Mouse (Mus musculus): ENCODE results near the gene Tril. TPM values are rescaled to one million over a fixed set of nuclear protein-coding genes. Genes with fewer than 3 reads are reported as not detected.

Gene Tril
- polyA plus RNA-seq, 1 experiment from 2014 or later = 36.0 TPM

DNA sequence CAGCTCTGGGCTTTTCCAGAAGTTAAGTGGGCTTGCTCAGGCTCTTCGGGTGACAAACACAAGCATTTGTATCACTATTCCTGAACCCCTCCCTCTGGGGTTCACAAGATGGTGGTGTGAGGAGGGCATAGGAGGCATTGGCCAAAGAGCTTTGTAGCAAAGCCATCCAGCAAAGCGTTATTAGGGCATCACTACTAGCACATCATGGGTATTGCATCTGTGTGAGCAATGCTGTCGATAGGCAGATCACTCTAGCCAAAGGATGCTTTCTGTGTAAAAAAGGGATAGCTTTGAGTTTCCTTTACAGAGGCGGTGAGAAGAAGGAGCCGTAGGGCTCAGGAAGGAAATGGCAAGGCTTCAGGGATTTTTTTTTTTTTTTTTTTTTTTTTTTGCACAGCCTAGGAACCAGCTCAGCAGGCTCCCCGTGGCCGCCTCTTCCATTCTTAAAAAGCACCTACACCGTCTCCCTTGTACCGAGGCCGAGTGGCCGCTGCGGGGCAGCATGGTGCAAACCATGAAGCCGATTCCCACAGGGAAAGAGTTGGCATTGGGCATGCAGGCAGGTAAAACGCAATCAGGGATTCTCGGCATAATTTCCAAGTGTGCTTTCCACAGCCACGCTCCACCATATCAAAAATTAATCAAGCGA, 26.2 kb downstream of the Tril start:
- H3K27ac ChIP-seq (replicated peaks; ENCODE audit: low read depth, low read length) = no peak overlapping the region
- 13% methylated on average over 17 of the region's 17 CpGs for WGBS
- no peaks in the 10 kb centered on the region for H3K27me3 ChIP-seq (ENCODE audit: control insufficient read depth, insufficient read depth, low read length)
- ATAC-seq (replicated peaks; ENCODE audit: insufficient number of reproducible peaks, low FRiP score, low TSS enrichment, low read depth) (no peak; the same call in 1 of the 2 replicates), DNase-seq (ENCODE audit: low spot score) (peak; percentile 84)
- H3K4me2 ChIP-seq (ENCODE audit: low read depth, low read length) = peak overlapping the region; percentile 10; the same call in 1 of the 2 replicates
- no peak overlapping the region for H3K9ac ChIP-seq (replicated peaks; ENCODE audit: low read length)
- H3K9me3 ChIP-seq (replicated peaks; ENCODE audit: control insufficient read depth, low read length) = no peaks in the 10 kb centered on the region
- H3K4me3 ChIP-seq (ENCODE audit: low read depth, low read length) = no peak overlapping the region
- no peaks in the 10 kb centered on the region; the same call in 1 of the 2 replicates for H3K4me1 ChIP-seq (ENCODE audit: control insufficient read depth, insufficient read depth, low read length)
- no peaks in the 10 kb centered on the region for H3K36me3 ChIP-seq (replicated peaks; ENCODE audit: control insufficient read depth, insufficient read depth, low read depth, low read length)

DNA sequence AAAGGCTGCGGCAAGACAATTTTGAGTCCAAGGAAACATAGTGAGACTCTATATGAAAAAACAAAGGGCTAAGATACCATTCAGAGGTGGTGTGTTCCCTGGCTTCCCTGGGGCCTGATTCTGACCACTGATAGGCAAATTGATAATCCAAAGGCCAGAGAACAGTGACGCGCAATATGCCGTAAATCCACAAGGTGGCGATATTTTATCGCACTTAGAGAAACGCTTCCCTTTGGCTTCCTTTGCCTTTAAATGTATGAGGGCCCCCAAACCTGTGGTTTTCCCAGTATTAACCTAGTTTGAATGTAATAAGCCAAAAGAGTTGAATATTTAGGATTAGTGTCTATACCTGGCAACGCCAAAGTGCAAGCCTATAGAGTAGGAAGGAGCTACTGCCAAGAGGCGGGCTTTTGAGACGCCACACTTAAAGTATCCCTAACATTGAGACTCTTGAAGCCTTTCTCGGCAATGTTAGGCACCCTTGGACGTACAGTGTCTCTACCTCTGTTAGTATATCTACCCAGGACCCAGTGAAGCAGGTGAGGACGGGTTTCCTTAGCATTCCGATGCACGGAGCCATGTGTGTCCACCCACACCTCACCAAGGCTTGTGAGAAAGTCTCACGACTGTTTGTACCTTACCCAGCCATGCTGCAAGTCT, 37.6 kb downstream of the Tril start:
- no peaks in the 10 kb centered on the region for H3K9me3 ChIP-seq (replicated peaks; ENCODE audit: control insufficient read depth, low read length)
- WGBS = 44% methylated on average over 16 of the region's 16 CpGs
- H3K4me3 ChIP-seq (ENCODE audit: low read depth, low read length) = no peak overlapping the region
- no peaks in the 10 kb centered on the region for H3K36me3 ChIP-seq (replicated peaks; ENCODE audit: control insufficient read depth, insufficient read depth, low read depth, low read length)
- ATAC-seq (replicated peaks; ENCODE audit: insufficient number of reproducible peaks, low FRiP score, low TSS enrichment, low read depth) (no peak), DNase-seq (ENCODE audit: low spot score) (peak; percentile 85)
- no peak overlapping the region for H3K9ac ChIP-seq (replicated peaks; ENCODE audit: low read length)
- no peak overlapping the region for H3K4me2 ChIP-seq (ENCODE audit: low read depth, low read length)
- no peak overlapping the region for H3K27ac ChIP-seq (replicated peaks; ENCODE audit: low read depth, low read length)
- H3K27me3 ChIP-seq (ENCODE audit: control insufficient read depth, insufficient read depth, low read length) = no peaks in the 10 kb centered on the region
- H3K4me1 ChIP-seq (ENCODE audit: control insufficient read depth, insufficient read depth, low read length) = no peaks in the 10 kb centered on the region; the same call in 1 of the 2 replicates

- no peak for DNase-seq (ENCODE audit: low spot score)
These were observed 38.4 kb downstream of the Tril start for GRCm38 (mm10) chr6:53782273-53782672.

DNA sequence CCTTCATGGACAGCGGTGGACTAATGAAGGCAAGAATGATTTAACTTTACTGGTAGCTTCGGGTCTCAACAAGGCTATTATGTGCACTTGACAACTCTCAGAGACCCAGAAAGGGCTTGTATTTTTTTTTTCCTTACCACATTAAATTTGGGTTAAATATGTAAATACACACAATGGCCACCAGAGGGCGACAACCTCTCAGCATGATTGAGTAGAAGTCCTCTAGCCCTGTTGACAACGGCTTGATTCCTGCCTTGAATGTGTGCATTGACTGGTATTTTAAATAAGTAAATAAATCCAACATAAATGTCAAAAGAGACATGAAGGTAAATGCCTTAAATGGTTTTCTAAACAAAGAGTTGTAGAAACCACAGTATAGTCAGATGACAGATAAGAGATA, 39.5 kb downstream of the Tril start:
- no peaks in the 10 kb centered on the region for H3K9me3 ChIP-seq (replicated peaks; ENCODE audit: control insufficient read depth, low read length)
- no peaks in the 10 kb centered on the region for H3K27me3 ChIP-seq (ENCODE audit: control insufficient read depth, insufficient read depth, low read length)
- ATAC-seq (replicated peaks; ENCODE audit: insufficient number of reproducible peaks, low FRiP score, low TSS enrichment, low read depth) (no peak), DNase-seq (ENCODE audit: low spot score) (peak; percentile 90)
- no peak overlapping the region for H3K9ac ChIP-seq (replicated peaks; ENCODE audit: low read length)
- no peaks in the 10 kb centered on the region; the same call in 1 of the 2 replicates for H3K4me1 ChIP-seq (ENCODE audit: control insufficient read depth, insufficient read depth, low read length)
- no peak overlapping the region for H3K4me2 ChIP-seq (ENCODE audit: low read depth, low read length)
- H3K36me3 ChIP-seq (replicated peaks; ENCODE audit: control insufficient read depth, insufficient read depth, low read depth, low read length) = no peaks in the 10 kb centered on the region
- H3K4me3 ChIP-seq (ENCODE audit: low read depth, low read length) = no peak overlapping the region
- no peak overlapping the region for H3K27ac ChIP-seq (replicated peaks; ENCODE audit: low read depth, low read length)
- 11% methylated on average over 4 of the region's 4 CpGs for WGBS

More at GRCm38 (mm10) chr6:53782273-53782672, 38.4 kb downstream of the Tril start:
- H3K4me1 ChIP-seq (ENCODE audit: control insufficient read depth, insufficient read depth, low read length) = no peaks in the 10 kb centered on the region; the same call in 1 of the 2 replicates
- H3K9me3 ChIP-seq (replicated peaks; ENCODE audit: control insufficient read depth, low read length) = no peaks in the 10 kb centered on the region
- 91% methylated on average over 5 of the region's 5 CpGs for WGBS
- H3K27ac ChIP-seq (replicated peaks; ENCODE audit: low read depth, low read length) = no peak overlapping the region
- ATAC-seq (replicated peaks; ENCODE audit: insufficient number of reproducible peaks, low FRiP score, low TSS enrichment, low read depth) = no peak
- no peak overlapping the region for H3K9ac ChIP-seq (replicated peaks; ENCODE audit: low read length)
- H3K4me2 ChIP-seq (ENCODE audit: low read depth, low read length) = no peak overlapping the region
- no peak overlapping the region for H3K4me3 ChIP-seq (ENCODE audit: low read depth, low read length)
- no peaks in the 10 kb centered on the region for H3K27me3 ChIP-seq (ENCODE audit: control insufficient read depth, insufficient read depth, low read length)
- no peaks in the 10 kb centered on the region for H3K36me3 ChIP-seq (replicated peaks; ENCODE audit: control insufficient read depth, insufficient read depth, low read depth, low read length)

GRCm38 (mm10) chr6:53780008-53780407, 40.6 kb downstream of the Tril start:
- H3K4me2 ChIP-seq (ENCODE audit: low read depth, low read length) = no peak overlapping the region
- no peaks in the 10 kb centered on the region for H3K36me3 ChIP-seq (replicated peaks; ENCODE audit: control insufficient read depth, insufficient read depth, low read depth, low read length)
- no peak overlapping the region for H3K9ac ChIP-seq (replicated peaks; ENCODE audit: low read length)
- WGBS = 90% methylated on average over 5 of the region's 5 CpGs
- H3K9me3 ChIP-seq (replicated peaks; ENCODE audit: control insufficient read depth, low read length) = no peaks in the 10 kb centered on the region
- H3K4me1 ChIP-seq (ENCODE audit: control insufficient read depth, insufficient read depth, low read length) = no peaks in the 10 kb centered on the region; the same call in 1 of the 2 replicates
- H3K27me3 ChIP-seq (ENCODE audit: control insufficient read depth, insufficient read depth, low read length) = no peaks in the 10 kb centered on the region
- no peak overlapping the region for H3K4me3 ChIP-seq (ENCODE audit: low read depth, low read length)
- no peak for ATAC-seq (replicated peaks; ENCODE audit: insufficient number of reproducible peaks, low FRiP score, low TSS enrichment, low read depth)
- H3K27ac ChIP-seq (replicated peaks; ENCODE audit: low read depth, low read length) = no peak overlapping the region
- DNase-seq (ENCODE audit: low spot score) = no peak

DNA sequence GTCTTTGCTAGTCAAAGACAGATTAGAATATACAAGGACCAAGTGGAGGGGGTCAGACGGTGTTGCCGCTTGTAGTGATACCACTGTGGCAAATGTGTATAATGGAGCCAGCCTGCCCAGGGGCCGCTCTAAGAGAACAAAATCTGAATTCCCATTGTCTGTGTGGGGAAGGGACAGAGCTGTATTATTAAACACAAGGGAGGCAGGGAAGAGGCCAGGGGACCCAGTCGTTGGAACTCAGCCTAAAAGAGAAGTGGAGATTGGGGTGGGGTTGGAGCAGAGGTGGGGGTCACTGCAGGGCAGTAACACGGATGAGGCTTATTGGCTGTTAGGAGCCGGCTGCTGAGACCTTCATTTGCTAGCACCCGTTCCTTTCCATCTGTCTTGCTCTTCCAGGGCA, 41.1 kb downstream of the Tril start:
- H3K27me3 ChIP-seq (ENCODE audit: control insufficient read depth, insufficient read depth, low read length) = no peaks in the 10 kb centered on the region
- H3K9ac ChIP-seq (replicated peaks; ENCODE audit: low read length) = no peak overlapping the region
- ATAC-seq (replicated peaks; ENCODE audit: insufficient number of reproducible peaks, low FRiP score, low TSS enrichment, low read depth) (no peak), DNase-seq (ENCODE audit: low spot score) (no peak)
- no peaks in the 10 kb centered on the region for H3K36me3 ChIP-seq (replicated peaks; ENCODE audit: control insufficient read depth, insufficient read depth, low read depth, low read length)
- no peak overlapping the region for H3K4me2 ChIP-seq (ENCODE audit: low read depth, low read length)
- H3K9me3 ChIP-seq (replicated peaks; ENCODE audit: control insufficient read depth, low read length) = no peaks in the 10 kb centered on the region
- H3K4me3 ChIP-seq (ENCODE audit: low read depth, low read length) = no peak overlapping the region
- WGBS = 53% methylated on average over 7 of the region's 7 CpGs
- no peak overlapping the region for H3K27ac ChIP-seq (replicated peaks; ENCODE audit: low read depth, low read length)
- H3K4me1 ChIP-seq (ENCODE audit: control insufficient read depth, insufficient read depth, low read length) = no peaks in the 10 kb centered on the region; the same call in 1 of the 2 replicates

DNA sequence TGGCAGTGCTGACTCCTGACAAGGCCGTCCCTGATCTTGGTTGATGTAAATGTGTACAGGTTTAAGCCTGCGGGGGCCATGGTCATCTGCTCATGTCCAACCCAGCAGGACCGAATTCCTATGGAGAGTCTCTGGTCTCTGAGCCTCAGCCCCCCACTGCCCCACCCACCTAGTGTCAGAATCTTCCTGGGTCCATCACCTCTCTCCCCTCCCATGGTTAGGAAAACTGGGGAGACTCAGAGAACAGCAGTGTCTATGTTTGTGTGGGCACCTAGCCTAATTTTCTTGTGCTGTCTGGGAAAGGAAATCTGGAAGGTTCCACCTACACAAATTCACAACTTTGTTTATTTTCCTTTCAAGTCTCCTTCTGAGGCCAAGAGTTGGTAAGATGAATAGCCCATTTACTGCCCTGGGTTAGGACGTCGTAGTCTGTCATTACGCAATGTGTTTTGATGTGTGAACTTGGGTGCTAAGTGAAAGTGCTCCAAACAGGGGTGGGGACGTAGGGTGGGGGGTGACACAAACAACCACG, 42.1 kb downstream of the Tril start:
- H3K27ac ChIP-seq (replicated peaks; ENCODE audit: low read depth, low read length) = no peak overlapping the region
- WGBS = 73% methylated on average over 8 of the region's 8 CpGs
- H3K4me1 ChIP-seq (ENCODE audit: control insufficient read depth, insufficient read depth, low read length) = no peaks in the 10 kb centered on the region; the same call in 1 of the 2 replicates
- H3K27me3 ChIP-seq (ENCODE audit: control insufficient read depth, insufficient read depth, low read length) = no peaks in the 10 kb centered on the region
- DNase-seq (ENCODE audit: low spot score) (no peak), ATAC-seq (replicated peaks; ENCODE audit: insufficient number of reproducible peaks, low FRiP score, low TSS enrichment, low read depth) (no peak)
- H3K9me3 ChIP-seq (replicated peaks; ENCODE audit: control insufficient read depth, low read length) = no peaks in the 10 kb centered on the region
- no peaks in the 10 kb centered on the region for H3K36me3 ChIP-seq (replicated peaks; ENCODE audit: control insufficient read depth, insufficient read depth, low read depth, low read length)
- no peak overlapping the region for H3K9ac ChIP-seq (replicated peaks; ENCODE audit: low read length)
- H3K4me3 ChIP-seq (ENCODE audit: low read depth, low read length) = no peak overlapping the region
- H3K4me2 ChIP-seq (ENCODE audit: low read depth, low read length) = no peak overlapping the region

DNA sequence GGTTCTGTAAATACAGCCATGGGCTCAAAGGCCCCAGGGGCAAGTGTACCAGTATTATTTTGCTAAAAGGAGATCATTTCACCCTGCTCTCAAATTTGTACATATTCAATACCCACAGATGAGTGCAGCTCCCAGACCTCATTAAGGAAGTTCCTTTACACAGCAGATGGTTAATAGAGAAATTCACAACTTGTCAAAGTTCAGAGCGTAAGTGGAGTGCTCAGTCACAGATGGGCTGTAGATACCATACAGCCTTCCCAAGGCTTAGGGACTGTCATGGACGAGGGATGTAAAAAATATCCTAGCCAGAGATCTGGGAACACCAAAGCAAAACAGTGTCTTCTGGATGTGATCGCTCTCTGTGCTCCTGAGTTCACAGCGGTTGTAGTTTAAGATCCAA, 52.4 kb downstream of the Tril start:
- Histone ChIP-seq H3K4me3 (ENCODE audit: low read depth, low read length) (no peak overlapping the region), H3K36me3 (replicated peaks; ENCODE audit: control insufficient read depth, insufficient read depth, low read depth, low read length) (no peaks in the 10 kb centered on the region), H3K27me3 (ENCODE audit: control insufficient read depth, insufficient read depth, low read length) (no peaks in the 10 kb centered on the region), H3K27ac (replicated peaks; ENCODE audit: low read depth, low read length) (no peak overlapping the region), H3K9ac (replicated peaks; ENCODE audit: low read length) (no peak overlapping the region), H3K9me3 (replicated peaks; ENCODE audit: control insufficient read depth, low read length) (no peaks in the 10 kb centered on the region), H3K4me1 (ENCODE audit: control insufficient read depth, insufficient read depth, low read length) (no peaks in the 10 kb centered on the region), H3K4me2 (ENCODE audit: low read depth, low read length) (no peak overlapping the region)
- ATAC-seq (replicated peaks; ENCODE audit: insufficient number of reproducible peaks, low FRiP score, low TSS enrichment, low read depth) = no peak
- WGBS = 90% methylated on average over 4 of the region's 4 CpGs
- DNase-seq (ENCODE audit: low spot score) = no peak
